Comparison of ENCODE assay signal across 27 mouse cellular contexts in the genomic region with DNA sequence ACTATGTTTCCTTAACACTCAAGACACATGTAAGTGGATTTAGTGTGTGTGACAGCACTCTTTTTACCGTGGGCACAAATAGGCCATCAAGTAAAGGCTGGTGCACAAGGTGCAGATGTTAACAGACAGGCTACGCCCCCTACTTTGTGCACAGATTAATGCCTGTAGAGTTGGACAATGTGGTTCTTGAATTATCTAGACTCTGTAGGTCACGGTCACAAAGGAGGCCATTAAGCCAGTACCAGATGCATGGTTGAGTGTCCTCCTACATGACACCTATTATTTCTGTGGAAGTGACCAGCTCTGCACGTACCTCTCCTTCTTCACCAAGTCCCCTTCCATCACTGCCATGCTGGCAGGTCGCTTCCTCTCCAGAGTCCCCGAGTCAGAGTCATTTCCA.
"Had no signal": no experiment of that assay in that cellular context is flagged by ENCODE, and none has a peak within 500 bp of the region (broad histone marks: within the 10 kb centered on the region; RNA-seq: fewer than 3 reads in every experiment).

No protein-coding gene starts in this region.

- H3K27ac ChIP-seq: embryonic facial prominence, embryonic 10.5 days; embryonic facial prominence, embryonic 12.5 days; embryonic facial prominence, embryonic 13.5 days; embryonic facial prominence, embryonic 15.5 days; forebrain, embryonic 10.5 days; forebrain, embryonic 12.5 days; forebrain, embryonic 13.5 days; forebrain, embryonic 15.5 days; gastrocnemius, adult 2 months; heart, adult 2 months had no signal

- H3K9me3 ChIP-seq: embryonic facial prominence, embryonic 10.5 days; embryonic facial prominence, embryonic 12.5 days; embryonic facial prominence, embryonic 13.5 days; embryonic facial prominence, embryonic 15.5 days; forebrain, embryonic 10.5 days; forebrain, embryonic 12.5 days; forebrain, embryonic 13.5 days; forebrain, embryonic 15.5 days had no signal

- H3K27me3 ChIP-seq: embryonic facial prominence, embryonic 12.5 days; embryonic facial prominence, embryonic 13.5 days; embryonic facial prominence, embryonic 15.5 days; forebrain, embryonic 12.5 days; forebrain, embryonic 13.5 days; forebrain, embryonic 15.5 days had no signal

- H3K4me3 ChIP-seq: embryonic facial prominence, embryonic 10.5 days; embryonic facial prominence, embryonic 12.5 days; embryonic facial prominence, embryonic 13.5 days; embryonic facial prominence, embryonic 15.5 days; erythroblast, embryonic 14.5 days; forebrain, embryonic 10.5 days; forebrain, embryonic 12.5 days; forebrain, embryonic 13.5 days; forebrain, embryonic 15.5 days; gastrocnemius, adult 2 months; heart, adult 2 months had no signal

- H3K9ac ChIP-seq: embryonic facial prominence, embryonic 12.5 days; embryonic facial prominence, embryonic 13.5 days; embryonic facial prominence, embryonic 15.5 days; forebrain, embryonic 12.5 days; forebrain, embryonic 13.5 days; forebrain, embryonic 15.5 days; forebrain, postnatal 0 days had no signal

- H3K4me1 ChIP-seq: embryonic facial prominence, embryonic 10.5 days; embryonic facial prominence, embryonic 12.5 days; embryonic facial prominence, embryonic 13.5 days; embryonic facial prominence, embryonic 15.5 days; forebrain, embryonic 10.5 days; forebrain, embryonic 12.5 days; forebrain, embryonic 13.5 days; forebrain, embryonic 15.5 days had no signal

- DNase-seq: cerebellum, adult 9-10 months; cerebellum, adult 9-11 months; cerebellum, postnatal 10 days; cerebellum, postnatal 14 days; cerebellum, postnatal 25 days; cerebellum, postnatal 36 days; embryo, embryonic 11 days; forebrain, postnatal 0 days; gastrocnemius, adult 2 months; gastrocnemius, postnatal 10 days; gastrocnemius, postnatal 14 days; gastrocnemius, postnatal 25 days; gastrocnemius, postnatal 36 days; heart, adult 11 months; heart, adult 18-20 months; heart, adult 2 months had no signal

- ATAC-seq: forebrain, embryonic 13.5 days; forebrain, embryonic 14.5 days; forebrain, embryonic 15.5 days; forebrain, embryonic 16.5 days; forebrain, postnatal 0 days had no signal

- H3K4me2 ChIP-seq: embryonic facial prominence, embryonic 12.5 days; embryonic facial prominence, embryonic 13.5 days; embryonic facial prominence, embryonic 15.5 days; forebrain, embryonic 12.5 days; forebrain, embryonic 13.5 days; forebrain, embryonic 15.5 days had no signal
